In the genomic region with DNA sequence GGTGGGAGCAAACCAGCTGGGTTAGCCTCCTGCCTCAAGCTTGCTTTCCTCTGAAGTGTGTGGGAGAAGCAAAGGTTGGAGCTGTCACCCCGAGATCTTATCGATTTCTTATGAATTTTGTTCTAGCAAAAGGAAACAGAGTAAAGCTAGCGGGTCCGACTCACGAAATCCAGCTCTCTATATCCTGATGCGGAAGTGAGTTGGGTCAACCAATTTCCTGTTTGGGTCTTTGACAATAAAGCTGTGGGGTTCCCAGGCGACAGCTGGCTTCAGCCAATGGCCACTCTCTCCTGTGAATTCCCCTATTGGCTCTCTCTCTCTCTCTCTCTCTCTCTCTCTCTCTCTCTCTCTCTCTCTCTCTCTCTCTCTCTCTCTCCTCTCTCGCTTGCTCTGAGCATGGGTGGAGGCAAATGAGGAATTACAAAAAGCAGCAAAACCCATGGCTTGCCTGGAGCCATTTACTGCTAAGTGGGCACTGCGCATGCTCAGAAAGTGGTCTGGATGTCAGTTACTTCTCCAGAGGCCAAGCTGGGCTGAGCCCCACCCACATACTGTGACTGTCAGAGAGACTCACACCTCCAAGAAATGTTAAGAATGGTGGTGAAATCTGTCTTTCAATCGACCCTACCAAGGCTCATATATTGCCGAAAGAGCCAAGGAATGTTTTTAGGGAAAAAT, we compare ENCODE assay signal across 8 mouse cellular contexts.
A peak's percentile ranks its signal among the peaks of the same experiment; 100 is the strongest.
DNase-seq lines count a peak whose midpoint lies in the region; ATAC-seq and TF ChIP-seq lines count a peak whose summit lies in the region.
"Had no signal": no experiment of that assay in that cellular context is flagged by ENCODE, and none has a peak within 500 bp of the region (broad histone marks: within the 10 kb centered on the region; RNA-seq: fewer than 3 reads in every experiment).

No protein-coding gene starts in this region.

- TF ChIP-seq EP300 in stomach, postnatal 0 days (optimal IDR thresholded peaks at IDR 0.05), result no peak

- no peaks in the 10 kb centered on the region for H3K27me3 ChIP-seq in stomach, embryonic 15.5 days (replicated peaks)
- H3K27me3 ChIP-seq in stomach, postnatal 0 days (ENCODE audit: control insufficient read depth, insufficient read depth, low read length), result no peaks in the 10 kb centered on the region
- no peaks in the 10 kb centered on the region for H3K27me3 ChIP-seq in liver, embryonic 11.5 days (replicated peaks; ENCODE audit: control insufficient read depth, insufficient read depth, low read length)
- H3K27me3 ChIP-seq: embryonic facial prominence, embryonic 15.5 days had no signal

- no peak overlapping the region for H3K9ac ChIP-seq in stomach, embryonic 15.5 days
- no peak overlapping the region for H3K9ac ChIP-seq in stomach, postnatal 0 days (ENCODE audit: low read length)
- no peak overlapping the region for H3K9ac ChIP-seq in liver, embryonic 11.5 days (ENCODE audit: low read depth, low read length)
- H3K9ac ChIP-seq: embryonic facial prominence, embryonic 15.5 days had no signal

- 59% methylated on average over 11 of the region's 11 CpGs for WGBS in stomach, embryonic 15.5 days
- 60% methylated on average over 11 of the region's 11 CpGs for WGBS in stomach, postnatal 0 days
- WGBS in liver, embryonic 11.5 days, result 43% methylated on average over 11 of the region's 11 CpGs

- no peaks in the 10 kb centered on the region for H3K9me3 ChIP-seq in stomach, embryonic 15.5 days
- no peaks in the 10 kb centered on the region for H3K9me3 ChIP-seq in stomach, postnatal 0 days (ENCODE audit: control insufficient read depth, low read length)
- H3K9me3 ChIP-seq in liver, embryonic 11.5 days (ENCODE audit: control insufficient read depth, low read length), result no peaks in the 10 kb centered on the region
- H3K9me3 ChIP-seq: embryonic facial prominence, embryonic 15.5 days had no signal

- no peak overlapping the region for H3K4me2 ChIP-seq in stomach, embryonic 15.5 days
- no peak overlapping the region for H3K4me2 ChIP-seq in stomach, postnatal 0 days (replicated peaks; ENCODE audit: low read depth)
- peak overlapping the region; percentile 26 for H3K4me2 ChIP-seq in liver, embryonic 11.5 days
- H3K4me2 ChIP-seq: embryonic facial prominence, embryonic 15.5 days had no signal

- peak overlapping the region; percentile 71; the same call in 1 of the 2 replicates for H3K27ac ChIP-seq in stomach, embryonic 15.5 days
- no peak overlapping the region for H3K27ac ChIP-seq in stomach, postnatal 0 days (replicated peaks)
- peak overlapping the region; percentile 20; the same call in 1 of the 2 replicates for H3K27ac ChIP-seq in liver, embryonic 11.5 days (ENCODE audit: low read depth, low read length)

- peaks cover 36% of the 10 kb centered on the region for H3K4me1 ChIP-seq in stomach, embryonic 15.5 days
- H3K4me1 ChIP-seq in stomach, postnatal 0 days (replicated peaks; ENCODE audit: control insufficient read depth, insufficient read depth), result peaks cover 7% of the 10 kb centered on the region
- H3K4me1 ChIP-seq in liver, embryonic 11.5 days (replicated peaks; ENCODE audit: control insufficient read depth, insufficient read depth, low read length), result peaks cover 38% of the 10 kb centered on the region

- H3K4me3 ChIP-seq in stomach, embryonic 15.5 days (replicated peaks), result no peak overlapping the region
- no peak overlapping the region for H3K4me3 ChIP-seq in stomach, postnatal 0 days (ENCODE audit: low read depth, low read length)
- no peak overlapping the region for H3K4me3 ChIP-seq in liver, embryonic 11.5 days (ENCODE audit: low read depth, low read length)
- H3K4me3 ChIP-seq: embryonic facial prominence, embryonic 15.5 days had no signal

- no peaks in the 10 kb centered on the region for H3K36me3 ChIP-seq in stomach, embryonic 15.5 days
- no peaks in the 10 kb centered on the region for H3K36me3 ChIP-seq in stomach, postnatal 0 days (ENCODE audit: control insufficient read depth, insufficient read depth, low read length)
- no peaks in the 10 kb centered on the region for H3K36me3 ChIP-seq in liver, embryonic 11.5 days (ENCODE audit: control insufficient read depth, insufficient read depth, low read length)
- H3K36me3 ChIP-seq: embryonic facial prominence, embryonic 15.5 days had no signal

- no peak for DNase-seq in stomach, postnatal 0 days (ENCODE audit: low spot score)
- no peak for DNase-seq in liver, embryonic 11.5 days (ENCODE audit: low spot score)
- DNase-seq in naive thymus-derived CD4-positive, alpha-beta T cell, adult 2 months (ENCODE audit: low read depth), result peak; percentile 73
- DNase-seq in urinary bladder, postnatal 4 days (ENCODE audit: low spot score in 2 of 2), result no peak
- no peak for DNase-seq in cerebellum, adult 9-11 months

- TF ChIP-seq CTCF in stomach, postnatal 0 days (IDR thresholded peaks at IDR 0.05; ENCODE audit: low read depth), result no peak

- ATAC-seq in stomach, embryonic 15.5 days (ENCODE audit: insufficient read depth, low FRiP score, low read depth), result no peak
- ATAC-seq in stomach, postnatal 0 days (ENCODE audit: low FRiP score, low TSS enrichment), result no peak
- ATAC-seq in granulocyte monocyte progenitor cell, adult 5-6 weeks (replicated peaks; ENCODE audit: poor library complexity, severe bottlenecking), result peak; percentile 51
- ATAC-seq in liver, embryonic 11.5 days (replicated peaks; ENCODE audit: low FRiP score), result 0 out of 2 replicates have a peak, but pooled peaks have one; percentile 43

Comparison
In these comparisons a context has a peak if more than half of its experiments do, and no peak if none do; other contexts are left out.
1. ATAC-seq: peak in granulocyte monocyte progenitor cell, adult 5-6 weeks (single experiment) and liver, embryonic 11.5 days (single experiment); none in stomach, embryonic 15.5 days (single experiment) and stomach, postnatal 0 days (single experiment).